Mouse (Mus musculus): ENCODE results near the gene Ddit4. TPM values are rescaled to one million over a fixed set of nuclear protein-coding genes. Genes with fewer than 3 reads are reported as not detected.

Gene Ddit4
- total RNA-seq, 2 experiments from 2014 or later, result 41.8 to 77.1 TPM

- DNase-seq (ENCODE audit: low spot score), result no peak
- intact Hi-C loops (cut with DNase I), result no loop called here
Observed at GRCm38 (mm10) chr10:59929205-59929604, 22.4 kb downstream of the Ddit4 start.

GRCm38 (mm10) chr10:59924305-59924704, 27.3 kb downstream of the Ddit4 start:
- intact Hi-C loops (cut with DNase I), result no loop called here
- no peak for DNase-seq (ENCODE audit: low spot score)

- intact Hi-C loops (cut with DNase I), result loop anchor here (2.0 kb wide), 1 partner anchor 13 kb away; no protein-coding TSS in a partner anchor
- no peak for DNase-seq (ENCODE audit: low spot score)
Observed at GRCm38 (mm10) chr10:59923493-59923892, 28.1 kb downstream of the Ddit4 start.

GRCm38 (mm10) chr10:59920810-59921681, 30.6 kb downstream of the Ddit4 start:
- intact Hi-C loops (cut with DNase I), result loop anchor here (2.0 kb wide), 1 partner anchor 18 kb away; no protein-coding TSS in a partner anchor
- peak; percentile 60 for DNase-seq (ENCODE audit: low spot score)

GRCm38 (mm10) chr10:59920485-59920809, 31.2 kb downstream of the Ddit4 start:
- no peak for DNase-seq (ENCODE audit: low spot score)
- intact Hi-C loops (cut with DNase I), result loop anchor here (2.0 kb wide), 1 partner anchor 18 kb away; no protein-coding TSS in a partner anchor

GRCm38 (mm10) chr10:59919494-59920181, 32.0 kb downstream of the Ddit4 start:
- intact Hi-C loops (cut with DNase I), result loop anchor here (2.0 kb wide), 2 partner anchors 17 to 31 kb away; partner anchors contain the start of gene Ddit4
- peak; percentile 59 for DNase-seq (ENCODE audit: low spot score)

GRCm38 (mm10) chr10:59918111-59918510, 33.5 kb downstream of the Ddit4 start:
- intact Hi-C loops (cut with DNase I), result loop anchor here (2.0 kb wide), 1 partner anchor 33 kb away; the partner anchor contains the start of gene Ddit4
- DNase-seq (ENCODE audit: low spot score), result no peak

- no peak for DNase-seq (ENCODE audit: low spot score)
- intact Hi-C loops (cut with DNase I), result no loop called here
Observed at GRCm38 (mm10) chr10:59916649-59917048, 35.0 kb downstream of the Ddit4 start.

- intact Hi-C loops (cut with DNase I), result no loop called here
- DNase-seq (ENCODE audit: low spot score), result peak; percentile 80
Observed at GRCm38 (mm10) chr10:59916159-59916558, 35.5 kb downstream of the Ddit4 start.

GRCm38 (mm10) chr10:59915196-59915962, 36.3 kb downstream of the Ddit4 start:
- DNase-seq (ENCODE audit: low spot score), result no peak
- intact Hi-C loops (cut with DNase I), result no loop called here

GRCm38 (mm10) chr10:59911561-59912198, 40.0 kb downstream of the Ddit4 start:
- peak; percentile 67 for DNase-seq (ENCODE audit: low spot score)
- intact Hi-C loops (cut with DNase I), result no loop called here

- intact Hi-C loops (cut with DNase I), result no loop called here
- DNase-seq (ENCODE audit: low spot score), result no peak
Observed at GRCm38 (mm10) chr10:59911091-59911490, 40.5 kb downstream of the Ddit4 start.

- intact Hi-C loops (cut with DNase I), result no loop called here
- peak; percentile 66 for DNase-seq (ENCODE audit: low spot score)
Observed at GRCm38 (mm10) chr10:59909357-59909847, 42.2 kb downstream of the Ddit4 start.

GRCm38 (mm10) chr10:59908776-59909315, 42.8 kb downstream of the Ddit4 start:
- no peak for DNase-seq (ENCODE audit: low spot score)
- intact Hi-C loops (cut with DNase I), result no loop called here

- DNase-seq (ENCODE audit: low spot score), result no peak
- intact Hi-C loops (cut with DNase I), result no loop called here
Observed at GRCm38 (mm10) chr10:59907695-59908299, 43.8 kb downstream of the Ddit4 start.

- no peak for DNase-seq (ENCODE audit: low spot score)
- intact Hi-C loops (cut with DNase I), result no loop called here
Observed at GRCm38 (mm10) chr10:59907080-59907609, 44.5 kb downstream of the Ddit4 start.

GRCm38 (mm10) chr10:59903170-59903569, 48.5 kb downstream of the Ddit4 start:
- intact Hi-C loops (cut with DNase I), result loop anchor here (2.0 kb wide), 1 partner anchor 18 kb away; no protein-coding TSS in a partner anchor
- DNase-seq (ENCODE audit: low spot score), result no peak

GRCm38 (mm10) chr10:59902606-59902990, 49.0 kb downstream of the Ddit4 start:
- no peak for DNase-seq (ENCODE audit: low spot score)
- intact Hi-C loops (cut with DNase I), result loop anchor here (2.0 kb wide), 1 partner anchor 18 kb away; no protein-coding TSS in a partner anchor

Measured in heart, postnatal 25 days (tissue).